Mouse (Mus musculus) limb, embryonic 14.5 days (tissue): ENCODE measurements around the gene Ctsl. TPM values are rescaled to one million over a fixed set of nuclear protein-coding genes. Genes with fewer than 3 reads are reported as not detected.

ENCODE experiments used
- ATAC-seq: fragments of 200-750 bp; cut with Nextera tagmentation; 2 replicates; pipeline ENCODE4 v1.8.0; 2017; ENCODE audit warnings: low read depth, moderate number of reproducible peaks, moderate TSS enrichment; ENCODE audit not compliant: low FRiP score
- DNase-seq: peaks from one replicate; pipeline ENCODE4 v3.0.0-alpha.2; 2015; ENCODE audit warnings: low spot score
- H3K27ac ChIP-seq: fragments of 300-500 bp; sonication (generic); replicated peaks from 2 replicates; pipeline ENCODE4 v1.5.1; 2014; ENCODE audit warnings: low read depth, mild to moderate bottlenecking, low read length, moderate library complexity, mixed read lengths
- H3K27me3 ChIP-seq: fragments of 300-500 bp; sonication (generic); 2 replicates; pipeline ENCODE4 v1.6.1; 2014; ENCODE audit warnings: low read length, mixed read lengths; ENCODE audit not compliant: control insufficient read depth, insufficient read depth
- H3K36me3 ChIP-seq: fragments of 300-500 bp; sonication (generic); 2 replicates; pipeline ENCODE4 v1.6.1; 2014; ENCODE audit warnings: mild to moderate bottlenecking, low read length, moderate library complexity, mixed read lengths; ENCODE audit not compliant: control insufficient read depth, insufficient read depth
- H3K4me1 ChIP-seq: fragments of 300-500 bp; sonication (generic); 2 replicates; pipeline ENCODE4 v1.6.1; 2014; ENCODE audit warnings: antibody characterized with exemption, low read length, mixed read lengths; ENCODE audit not compliant: control insufficient read depth, insufficient read depth
- H3K4me2 ChIP-seq: fragments of 300-500 bp; sonication (generic); replicated peaks from 2 replicates; pipeline ENCODE4 v1.6.1; 2014; ENCODE audit warnings: low read depth, mild to moderate bottlenecking, low read length, moderate library complexity; ENCODE audit not compliant: severe bottlenecking
- H3K4me3 ChIP-seq: fragments of 300-500 bp; sonication (generic); replicated peaks from 2 replicates; pipeline ENCODE4 v1.5.1; 2014; ENCODE audit warnings: low read length
- H3K9ac ChIP-seq: fragments of 300-500 bp; sonication (generic); 2 replicates; pipeline ENCODE4 v1.6.1; 2014; ENCODE audit warnings: mild to moderate bottlenecking, low read depth, low read length, moderate library complexity; ENCODE audit not compliant: severe bottlenecking
- H3K9me3 ChIP-seq: fragments of 300-500 bp; sonication (generic); 2 replicates; pipeline ENCODE4 v1.6.1; 2016; ENCODE audit warnings: low read length; ENCODE audit not compliant: control insufficient read depth
- POLR2A ChIP-seq: fragments of 200-500 bp; IDR thresholded peaks from 2 replicates; pipeline ENCODE4 v1.8.0; 2012; ENCODE audit warnings: inconsistent platforms, mild to moderate bottlenecking, moderate library complexity, borderline replicate concordance; ENCODE audit not compliant: insufficient read depth, insufficient read length; ENCODE audit errors: extremely low read depth
- WGBS: fragments of 180-500 bp; shearing (Covaris S2); extraction: QIAGEN DNeasy Blood & Tissue Kit; methylation state at CpG from one replicate; pipeline ENCODE4 v1.1.7; 2014; 5-methylcytosine and 5-hydroxymethylcytosine counted together
- polyA plus RNA-seq, 2 experiments: library from polyadenylated mRNA; depleted of rRNA in 1 of 2; stranded (reverse) in 1 of 2; unstranded in 1 of 2; fragments of >200 nt; fragmentation: Nextera tagmentation in 1 of 2; extraction: Ambion mirVana in 1 of 2; gene quantifications; 2 replicates each; pipeline versions ENCODE4 v1.2.1 to v1.2.3; 2012 to 2014

Ctsl gene
- polyA plus RNA-seq (2012; rRNA removed) (113 and 161 TPM in 2 replicates), polyA plus RNA-seq (2014; fragmentation: Nextera tagmentation; extraction: Ambion mirVana) (228 and 249 TPM in 2 replicates)

- WGBS = under 1% methylated on average over 43 of the region's 43 CpGs
- peaks cover 9% of the 10 kb centered on the region for H3K4me1 ChIP-seq
- no peaks in the 10 kb centered on the region for H3K27me3 ChIP-seq
- peaks cover 28% of the 10 kb centered on the region for H3K36me3 ChIP-seq
- H3K9ac ChIP-seq = peak within 1 kb of the TSS; percentile 72
- DNase-seq (peak; percentile 90), ATAC-seq (peak; percentile 99)
- peak within 1 kb of the TSS; percentile 55; the same call in 1 of the 2 replicates for H3K27ac ChIP-seq
- peak; percentile 92; the same call in 1 of the 2 replicates for TF ChIP-seq POLR2A
- peak within 1 kb of the TSS; percentile 82 for H3K4me3 ChIP-seq
- peak within 1 kb of the TSS; percentile 62 for H3K4me2 ChIP-seq
- H3K9me3 ChIP-seq = no peaks in the 10 kb centered on the region
Observed at GRCm38 (mm10) chr13:64370173-64370940, at the start of gene Ctsl. Gene Ctsl (minus strand): TSS chr13:64370890.

- TF ChIP-seq POLR2A = no peak
- no peak overlapping the region for H3K4me3 ChIP-seq
- peak; percentile 80 for DNase-seq
- H3K9ac ChIP-seq = no peak overlapping the region
- no peak overlapping the region for H3K27ac ChIP-seq
- H3K4me2 ChIP-seq = no peak overlapping the region
- 0 out of 2 replicates have a peak, but pooled peaks have one; percentile 44 for ATAC-seq
- H3K4me1 ChIP-seq = no peaks in the 10 kb centered on the region
- WGBS = 34% methylated on average over 5 of the region's 5 CpGs
- no peaks in the 10 kb centered on the region for H3K36me3 ChIP-seq
- H3K9me3 ChIP-seq = no peaks in the 10 kb centered on the region
- no peaks in the 10 kb centered on the region for H3K27me3 ChIP-seq
Observed at GRCm38 (mm10) chr13:64416955-64417601, 46.4 kb upstream of the Ctsl start.

- WGBS = 89% methylated on average over 2 of the region's 2 CpGs
- no peak overlapping the region for H3K4me3 ChIP-seq
- no peak for TF ChIP-seq POLR2A
- no peaks in the 10 kb centered on the region for H3K9me3 ChIP-seq
- no peaks in the 10 kb centered on the region for H3K4me1 ChIP-seq
- DNase-seq (no peak), ATAC-seq (no peak)
- no peaks in the 10 kb centered on the region for H3K36me3 ChIP-seq
- H3K27ac ChIP-seq = no peak overlapping the region
- H3K4me2 ChIP-seq = no peak overlapping the region
- no peaks in the 10 kb centered on the region for H3K27me3 ChIP-seq
- H3K9ac ChIP-seq = no peak overlapping the region
Observed at GRCm38 (mm10) chr13:64415659-64416058, 45.0 kb upstream of the Ctsl start.

GRCm38 (mm10) chr13:64412752-64413257, 42.1 kb upstream of the Ctsl start:
- H3K9ac ChIP-seq = no peak overlapping the region
- DNase-seq (no peak), ATAC-seq (no peak)
- no peaks in the 10 kb centered on the region for H3K9me3 ChIP-seq
- no peaks in the 10 kb centered on the region for H3K36me3 ChIP-seq
- no peak overlapping the region for H3K4me2 ChIP-seq
- H3K4me3 ChIP-seq = no peak overlapping the region
- no peaks in the 10 kb centered on the region for H3K27me3 ChIP-seq
- TF ChIP-seq POLR2A = no peak
- no peaks in the 10 kb centered on the region for H3K4me1 ChIP-seq
- H3K27ac ChIP-seq = no peak overlapping the region
- 94% methylated on average over 2 of the region's 2 CpGs for WGBS

GRCm38 (mm10) chr13:64411282-64411681, 40.6 kb upstream of the Ctsl start:
- H3K27ac ChIP-seq = no peak overlapping the region
- no peaks in the 10 kb centered on the region for H3K9me3 ChIP-seq
- no peak for ATAC-seq
- H3K9ac ChIP-seq = no peak overlapping the region
- H3K4me2 ChIP-seq = no peak overlapping the region
- H3K4me1 ChIP-seq = no peaks in the 10 kb centered on the region
- H3K27me3 ChIP-seq = no peaks in the 10 kb centered on the region
- no peak overlapping the region for H3K4me3 ChIP-seq
- WGBS = 87% methylated on average over 2 of the region's 2 CpGs
- DNase-seq = no peak
- no peak for TF ChIP-seq POLR2A
- H3K36me3 ChIP-seq = no peaks in the 10 kb centered on the region
